Mouse (Mus musculus) MN1 (cell line): Measurements from ENCODE around the gene Tefm.
"Not testable (repeated sequence)": the region's sequence is repeated elsewhere in the genome, so short reads cannot be mapped to it uniquely, and the experiment has no call there.

Experiments
- DNase-seq: peaks from one replicate; pipeline ENCODE4 v3.0.0-alpha.2; 2016; ENCODE audit warnings: low spot score

The Tefm gene

GRCm38 (mm10) chr11:80141825-80142521 is at the start of gene Tefm:
Gene Tefm, minus strand, starts transcription at chr11:80142175.
- peak; percentile 93 for DNase-seq

GRCm38 (mm10) chr11:80190280-80190679 is 48.3 kb upstream of the Tefm start:
- DNase-seq: no peak

GRCm38 (mm10) chr11:80185441-80185976 is 43.5 kb upstream of the Tefm start:
- DNase-seq: not testable (repeated sequence)

GRCm38 (mm10) chr11:80184531-80185071 is 42.6 kb upstream of the Tefm start:
- DNase-seq: no peak

- no peak for DNase-seq
Measured at GRCm38 (mm10) chr11:80183705-80184255, 41.8 kb upstream of the Tefm start, which contains the start of gene Rnf135. Gene Rnf135, plus strand, starts transcription at chr11:80183851.

GRCm38 (mm10) chr11:80183054-80183704 is 41.2 kb upstream of the Tefm start:
- not testable (repeated sequence) for DNase-seq

GRCm38 (mm10) chr11:80181021-80181749 is 39.2 kb upstream of the Tefm start:
- no peak for DNase-seq

GRCm38 (mm10) chr11:80178316-80178715 is 36.3 kb upstream of the Tefm start:
- DNase-seq: no peak

GRCm38 (mm10) chr11:80176911-80177895 is 35.2 kb upstream of the Tefm start:
- no peak for DNase-seq

GRCm38 (mm10) chr11:80173963-80174670 is 32.1 kb upstream of the Tefm start:
- DNase-seq: no peak

- no peak for DNase-seq
Measured at GRCm38 (mm10) chr11:80171884-80172283, 29.9 kb upstream of the Tefm start.

GRCm38 (mm10) chr11:80170351-80170750 is 28.4 kb upstream of the Tefm start:
- DNase-seq: no peak

- DNase-seq: no peak
Measured at GRCm38 (mm10) chr11:80169629-80170028, 27.7 kb upstream of the Tefm start.

GRCm38 (mm10) chr11:80168611-80169249 is 26.8 kb upstream of the Tefm start:
- no peak for DNase-seq

GRCm38 (mm10) chr11:80168121-80168520 is 26.1 kb upstream of the Tefm start:
- no peak for DNase-seq

GRCm38 (mm10) chr11:80164224-80164623 is 22.2 kb upstream of the Tefm start:
- DNase-seq: no peak

- no peak for DNase-seq
Measured at GRCm38 (mm10) chr11:80163362-80164116, 21.6 kb upstream of the Tefm start.

GRCm38 (mm10) chr11:80161041-80161440 is 19.1 kb upstream of the Tefm start:
- no peak for DNase-seq

GRCm38 (mm10) chr11:80159018-80159417 is 17.0 kb upstream of the Tefm start:
- DNase-seq: no peak
